Mouse (Mus musculus) stomach, postnatal 0 days (tissue): ENCODE measurements at regions not wholly inside any gene's neighbourhood (a gene's known extent, or its start where the extent isn't known, plus 50 kb on each side); places are given as distances from the start of the nearest gene placed in this dataset.

Source experiments
- CTCF ChIP-seq: IDR thresholded peaks from 2 replicates; pipeline ENCODE4 v1.5.1; 2016; ENCODE audit warnings: antibody characterized with exemption, low read depth, mild to moderate bottlenecking, moderate library complexity
- EP300 ChIP-seq: optimal IDR thresholded peaks from 2 replicates; pipeline ENCODE3; 2016; ENCODE audit warnings: antibody characterized with exemption

- no peak for TF ChIP-seq EP300
- no peak for TF ChIP-seq CTCF
These were observed 299.6 kb upstream of the Marcks start for GRCm38 (mm10) chr10:37438312-37438711.
